Mouse (Mus musculus) brain, embryonic 14.5 days (tissue): ENCODE measurements around the gene Fkbpl. TPM values are rescaled to one million over a fixed set of nuclear protein-coding genes. Genes with fewer than 3 reads are reported as not detected.

Experiments
- DNase-seq: peaks from one replicate; pipeline ENCODE4 v3.0.0-alpha.2; 2011; ENCODE audit warnings: low read depth
- CTCF ChIP-seq: fragments of 200-500 bp; IDR thresholded peaks from 2 replicates; pipeline ENCODE4 v1.5.1; 2012; ENCODE audit warnings: inconsistent platforms, mild to moderate bottlenecking, moderate library complexity, borderline replicate concordance; ENCODE audit not compliant: insufficient read depth, insufficient read length; ENCODE audit errors: extremely low read depth
- POLR2A ChIP-seq: fragments of 200-500 bp; IDR thresholded peaks from 2 replicates; pipeline ENCODE4 v1.6.1; 2012; ENCODE audit warnings: mild to moderate bottlenecking, inconsistent platforms, borderline replicate concordance; ENCODE audit not compliant: poor library complexity, insufficient read depth, insufficient read length, severe bottlenecking; ENCODE audit errors: extremely low read depth
- polyA plus RNA-seq: library from polyadenylated mRNA; depleted of rRNA; stranded (reverse); fragments of >200 nt; gene quantifications from 2 replicates; pipeline ENCODE4 v1.2.3, GENCODE M21; 2012; rRNA removed

The Fkbpl gene
- polyA plus RNA-seq, 1 experiment, result 6.8 TPM

GRCm38 (mm10) chr17:34685120-34686110, 40.9 kb downstream of the Fkbpl start:
- no peak for TF ChIP-seq POLR2A
- no peak for TF ChIP-seq CTCF
- DNase-seq, result peak; percentile 86

- TF ChIP-seq POLR2A, result no peak
- TF ChIP-seq CTCF, result no peak
- no peak for DNase-seq
Measured at GRCm38 (mm10) chr17:34688889-34689288, 44.3 kb downstream of the Fkbpl start.

GRCm38 (mm10) chr17:34690458-34690857, 45.9 kb downstream of the Fkbpl start:
- DNase-seq, result no peak

GRCm38 (mm10) chr17:34692906-34693305, 48.3 kb downstream of the Fkbpl start:
- peak; percentile 1 for DNase-seq
- TF ChIP-seq CTCF, result no peak

More at GRCm38 (mm10) chr17:34690458-34690857, 45.9 kb downstream of the Fkbpl start:
- no peak for TF ChIP-seq POLR2A
- no peak for TF ChIP-seq CTCF

Other genes with a start within 250 kb of the Fkbpl start
- 9.9 and 10.4 TPM in 2 replicates for gene BC051142, start 245.9 kb upstream of the Fkbpl start, polyA plus RNA-seq
- not detected in 2 replicates for gene Btnl4, start 167.4 kb upstream of the Fkbpl start, polyA plus RNA-seq
- not detected in 2 replicates for gene Btnl6, start 127.4 kb upstream of the Fkbpl start, polyA plus RNA-seq
- gene Notch4, start 80.5 kb upstream of the Fkbpl start, polyA plus RNA-seq, result 13.5 and 15.6 TPM in 2 replicates
- 2.0 and 3.0 TPM in 2 replicates for gene Gpsm3, start 55.0 kb upstream of the Fkbpl start, polyA plus RNA-seq
- gene Pbx2, start 53.5 kb upstream of the Fkbpl start, polyA plus RNA-seq, result 107 and 115 TPM in 2 replicates
- 5.1 and 9.0 TPM in 2 replicates for gene Ager, start 46.9 kb upstream of the Fkbpl start, polyA plus RNA-seq
- 189 and 227 TPM in 2 replicates for gene Rnf5, start 41.1 kb upstream of the Fkbpl start, polyA plus RNA-seq
- gene Agpat1, start 40.5 kb upstream of the Fkbpl start, polyA plus RNA-seq, result 251 and 279 TPM in 2 replicates
- 9.2 and 10.3 TPM in 2 replicates for gene Egfl8, start 28.8 kb upstream of the Fkbpl start, polyA plus RNA-seq
- 29.3 and 31.7 TPM in 2 replicates for gene Ppt2, start 16.3 kb upstream of the Fkbpl start, polyA plus RNA-seq
- 53.2 and 63.8 TPM in 2 replicates for gene Prrt1, start 15.2 kb upstream of the Fkbpl start, polyA plus RNA-seq
- 113 and 133 TPM in 2 replicates for gene Atf6b, start 2.4 kb downstream of the Fkbpl start, polyA plus RNA-seq
- gene Tnxb, start 25.8 kb downstream of the Fkbpl start, polyA plus RNA-seq, result 0.33 and 0.70 TPM in 2 replicates
- 0.04 TPM in 2 replicates for gene C4b, start 99.1 kb downstream of the Fkbpl start, polyA plus RNA-seq
- 0.04 TPM in 2 replicates for gene Cyp21a1, start 159.8 kb downstream of the Fkbpl start, polyA plus RNA-seq
- 57.1 and 75.0 TPM in 2 replicates for gene Stk19, start 192.2 kb downstream of the Fkbpl start, polyA plus RNA-seq
- 73.5 and 101 TPM in 2 replicates for gene Dxo, start 192.3 kb downstream of the Fkbpl start, polyA plus RNA-seq
- 88.8 and 119 TPM in 2 replicates for gene Skiv2l, start 205.4 kb downstream of the Fkbpl start, polyA plus RNA-seq
- gene Nelfe, start 205.6 kb downstream of the Fkbpl start, polyA plus RNA-seq, result 62.1 and 66.0 TPM in 2 replicates
- 0.21 and 0.42 TPM in 2 replicates for gene Cfb, start 217.8 kb downstream of the Fkbpl start, polyA plus RNA-seq
- 116 and 135 TPM in 2 replicates for gene Zbtb12, start 234.7 kb downstream of the Fkbpl start, polyA plus RNA-seq
- 0.04 TPM in 1 of 2 replicates, not detected in the other for gene Gm20547, start 237.3 kb downstream of the Fkbpl start, polyA plus RNA-seq